Mouse (Mus musculus): ENCODE measurements around the gene Shc1. TPM values are rescaled to one million over a fixed set of nuclear protein-coding genes. Genes with fewer than 3 reads are reported as not detected.

Gene Shc1
- total and polyA plus RNA-seq, 2 experiments from 2014 or later, result 13.9 to 29.6 TPM

DNA sequence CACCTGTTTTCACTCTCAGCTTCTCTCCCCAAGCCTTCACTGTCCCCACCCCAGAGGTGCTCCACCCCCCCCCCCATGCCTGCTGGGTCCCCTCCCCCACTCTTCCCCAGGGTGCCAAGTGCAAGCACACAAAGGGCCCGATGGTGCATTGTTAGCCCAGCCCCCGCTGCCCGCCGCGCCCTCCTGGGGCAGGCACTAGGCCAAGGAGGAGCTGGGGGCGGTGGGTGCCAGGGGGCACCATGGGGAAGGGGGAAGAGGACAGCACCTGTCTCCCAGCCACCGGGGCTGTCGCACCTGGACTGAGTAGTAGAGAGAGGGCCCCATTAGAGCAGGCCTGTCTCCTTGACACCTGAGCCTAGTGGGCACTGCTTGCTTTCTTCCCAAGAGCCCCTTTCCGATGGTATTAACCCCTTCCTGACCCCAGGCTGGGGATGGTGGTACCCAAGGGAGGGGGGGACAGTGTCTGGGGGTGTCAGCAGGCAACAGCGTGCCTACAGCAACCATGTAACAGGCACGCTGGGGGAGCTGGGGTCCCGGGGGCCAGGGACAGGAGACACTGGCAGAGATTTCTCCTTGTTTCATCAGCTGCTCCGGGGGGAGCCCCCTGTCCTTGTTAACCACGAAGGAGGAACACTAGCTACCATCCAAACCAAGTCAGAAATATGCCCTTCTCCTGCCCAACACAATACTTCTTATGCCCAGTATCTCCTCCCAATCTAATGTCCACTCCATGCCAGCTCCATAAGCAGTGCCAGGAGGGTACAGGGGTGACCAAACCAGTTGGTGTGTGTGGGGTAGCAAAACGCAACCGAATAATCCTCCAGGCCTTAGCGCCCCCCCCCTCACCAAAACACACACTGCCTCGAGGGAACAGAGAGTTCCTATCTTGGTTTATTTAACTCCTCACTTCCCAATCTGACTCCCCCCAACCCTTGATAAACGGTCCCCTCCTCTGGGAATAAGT, 27.3 kb upstream of the Shc1 start:
- Histone ChIP-seq H3K9me3 (ENCODE audit: low read length) (no peaks in the 10 kb centered on the region), H3K9ac (replicated peaks; ENCODE audit: low read length) (peak overlapping the region; percentile 63; the same call in 1 of the 2 replicates), H3K27ac (0 out of 2 replicates have a peak overlapping the region, but pooled peaks have one; percentile 58), H3K4me2 (ENCODE audit: low read depth, low read length) (peak overlapping the region; percentile 100), H3K27me3 (ENCODE audit: insufficient read depth, low read length) (no peaks in the 10 kb centered on the region), H3K36me3 (ENCODE audit: insufficient read depth, low read length) (no peaks in the 10 kb centered on the region), H3K4me1 (ENCODE audit: insufficient read depth, low read length) (peaks cover 37% of the 10 kb centered on the region), H3K4me3 (ENCODE audit: low read length) (peak overlapping the region; percentile 48)
- no peak for TF ChIP-seq CTCF (IDR thresholded peaks at IDR 0.05; ENCODE audit: low read depth)
- DNase-seq (ENCODE audit: low spot score) (no peak), ATAC-seq (no peak)
- WGBS, result 9% methylated on average over 19 of the region's 19 CpGs

GRCm38 (mm10) chr3:89391663-89392511, 26.4 kb upstream of the Shc1 start:
- WGBS, result under 1% methylated on average over 53 of the region's 56 CpGs
- Histone ChIP-seq H3K4me3 (ENCODE audit: low read length) (peak overlapping the region; percentile 48), H3K9ac (replicated peaks; ENCODE audit: low read length) (peak overlapping the region; percentile 63), H3K27ac (peak overlapping the region; percentile 58; the same call in 1 of the 2 replicates), H3K9me3 (ENCODE audit: low read length) (no peaks in the 10 kb centered on the region), H3K4me1 (ENCODE audit: insufficient read depth, low read length) (peaks cover 41% of the 10 kb centered on the region), H3K36me3 (ENCODE audit: insufficient read depth, low read length) (no peaks in the 10 kb centered on the region), H3K27me3 (ENCODE audit: insufficient read depth, low read length) (no peaks in the 10 kb centered on the region), H3K4me2 (ENCODE audit: low read depth, low read length) (peak overlapping the region; percentile 100)
- ATAC-seq, result no peak
- TF ChIP-seq CTCF (IDR thresholded peaks at IDR 0.05; ENCODE audit: low read depth), result no peak
- DNase-seq (ENCODE audit: low spot score), result peak; percentile 55

DNA sequence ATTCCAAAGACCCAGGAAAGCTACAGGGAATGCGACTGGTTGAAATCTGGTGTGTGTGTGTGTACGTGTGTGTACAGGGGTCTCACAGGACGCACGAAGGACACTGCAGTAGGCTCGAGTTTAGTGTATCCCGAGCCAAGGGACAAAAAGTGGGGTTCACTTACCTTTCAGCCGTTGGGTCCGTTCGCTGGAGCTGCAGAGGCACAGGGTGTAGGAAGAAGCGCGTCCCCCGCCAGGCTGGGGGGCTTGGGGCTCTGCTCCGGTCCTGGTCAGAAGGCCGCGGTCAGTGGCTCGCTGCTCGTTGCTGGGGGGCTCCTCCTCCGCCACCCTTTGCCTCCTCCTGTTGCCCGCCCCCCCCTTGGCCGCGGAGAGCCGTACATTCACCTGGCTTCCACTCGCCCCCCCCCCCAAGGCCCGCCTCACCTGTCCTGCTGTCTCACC, 25.4 kb upstream of the Shc1 start:
- Histone ChIP-seq H3K4me2 (ENCODE audit: low read depth, low read length) (peak overlapping the region; percentile 100), H3K4me1 (ENCODE audit: insufficient read depth, low read length) (peaks cover 41% of the 10 kb centered on the region), H3K9ac (replicated peaks; ENCODE audit: low read length) (peak overlapping the region; percentile 37; the same call in 1 of the 2 replicates), H3K27ac (peak overlapping the region; percentile 58; the same call in 1 of the 2 replicates), H3K9me3 (ENCODE audit: low read length) (no peaks in the 10 kb centered on the region), H3K4me3 (ENCODE audit: low read length) (peak overlapping the region; percentile 48), H3K27me3 (ENCODE audit: insufficient read depth, low read length) (no peaks in the 10 kb centered on the region), H3K36me3 (ENCODE audit: insufficient read depth, low read length) (no peaks in the 10 kb centered on the region)
- DNase-seq (ENCODE audit: low spot score) (no peak), ATAC-seq (no peak)
- WGBS, result 0% methylated on average over 20 of the region's 24 CpGs
- TF ChIP-seq CTCF (IDR thresholded peaks at IDR 0.05; ENCODE audit: low read depth), result no peak

GRCm38 (mm10) chr3:89393605-89394004, 24.6 kb upstream of the Shc1 start:
- peaks cover 41% of the 10 kb centered on the region for H3K4me1 ChIP-seq (ENCODE audit: insufficient read depth, low read length)

DNA sequence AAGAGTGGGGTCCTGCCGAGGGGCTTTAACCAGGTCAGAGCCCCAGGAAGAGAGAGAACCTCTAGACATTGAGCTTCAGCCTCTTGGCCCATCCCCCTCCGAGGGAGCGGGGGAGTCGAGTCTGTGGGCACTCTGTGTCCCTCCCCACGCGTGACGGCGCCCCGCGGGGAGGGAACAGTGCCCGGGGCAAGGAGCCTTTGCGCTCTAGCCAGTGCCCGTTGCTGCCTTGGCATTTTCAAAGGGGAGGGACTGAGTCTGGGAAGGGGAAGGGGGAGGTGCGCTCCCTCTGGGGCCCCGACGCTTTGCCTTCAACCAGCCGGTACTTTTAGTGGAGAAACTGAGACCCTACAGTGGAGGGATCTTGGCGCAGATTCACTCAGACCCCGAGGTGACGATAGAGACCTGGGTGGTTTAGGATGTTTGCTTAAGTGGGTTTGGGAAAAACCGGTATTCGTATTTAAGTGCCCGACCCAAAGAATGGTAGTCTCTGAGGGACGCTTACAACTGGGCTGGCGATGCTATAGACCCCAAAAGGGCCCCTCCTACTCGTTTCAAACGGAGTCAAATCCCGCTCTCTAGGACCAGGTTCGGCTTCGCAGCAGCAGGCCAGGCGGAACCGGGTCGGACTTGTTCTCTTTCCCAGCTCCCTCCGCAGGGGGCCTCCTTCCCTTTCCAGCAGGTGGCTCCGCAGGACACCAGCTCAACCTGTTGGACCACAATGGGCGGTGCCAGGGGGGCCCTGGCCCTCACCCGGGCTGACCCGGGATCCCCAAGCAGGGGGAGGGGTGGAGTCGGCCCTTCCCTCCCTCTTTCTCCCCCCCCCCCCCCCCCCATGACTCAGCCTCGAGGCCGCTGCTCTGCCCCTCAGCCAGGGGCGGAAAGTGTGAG, 24.0 kb upstream of the Shc1 start, which contains the start of gene Zbtb7b:
Gene Zbtb7b, minus strand, starts transcription at position 771 of the 888 bp plus-strand sequence.
- Histone ChIP-seq H3K4me1 (ENCODE audit: insufficient read depth, low read length) (peaks cover 41% of the 10 kb centered on the region), H3K27me3 (ENCODE audit: insufficient read depth, low read length) (no peaks in the 10 kb centered on the region), H3K9me3 (ENCODE audit: low read length) (no peaks in the 10 kb centered on the region), H3K4me3 (ENCODE audit: low read length) (peak within 1 kb of the TSS; percentile 48), H3K27ac (peak within 1 kb of the TSS; percentile 77; the same call in 1 of the 2 replicates), H3K4me2 (ENCODE audit: low read depth, low read length) (peak within 1 kb of the TSS; percentile 100), H3K36me3 (ENCODE audit: insufficient read depth, low read length) (no peaks in the 10 kb centered on the region), H3K9ac (replicated peaks; ENCODE audit: low read length) (peak within 1 kb of the TSS; percentile 47)
- peak; percentile 46 for ATAC-seq
- peak; percentile 70 for DNase-seq (ENCODE audit: low spot score)
- 0% methylated on average over 40 of the region's 42 CpGs for WGBS
- TF ChIP-seq CTCF (IDR thresholded peaks at IDR 0.05; ENCODE audit: low read depth), result peak; percentile 42

More at GRCm38 (mm10) chr3:89393605-89394004, 24.6 kb upstream of the Shc1 start:
- H3K4me3 ChIP-seq (ENCODE audit: low read length), result peak overlapping the region; percentile 48
- H3K4me2 ChIP-seq (ENCODE audit: low read depth, low read length), result peak overlapping the region; percentile 100
- no peaks in the 10 kb centered on the region for H3K27me3 ChIP-seq (ENCODE audit: insufficient read depth, low read length)
- no peak for TF ChIP-seq CTCF (IDR thresholded peaks at IDR 0.05; ENCODE audit: low read depth)
- H3K9ac ChIP-seq (replicated peaks; ENCODE audit: low read length), result peak overlapping the region; percentile 47
- ATAC-seq, result peak; percentile 95
- DNase-seq (ENCODE audit: low spot score), result peak; percentile 96
- no peaks in the 10 kb centered on the region for H3K9me3 ChIP-seq (ENCODE audit: low read length)
- peak overlapping the region; percentile 77; the same call in 1 of the 2 replicates for H3K27ac ChIP-seq
- H3K36me3 ChIP-seq (ENCODE audit: insufficient read depth, low read length), result no peaks in the 10 kb centered on the region
- WGBS, result 0% methylated on average over 15 of the region's 15 CpGs
